Mouse (Mus musculus) retina, postnatal 1 day (tissue): Measurements from ENCODE around the gene Pde4b.

Experiments used
- DNase-seq: peaks from one replicate; pipeline ENCODE4 v3.0.0-alpha.2; 2012

Pde4b gene

GRCm38 (mm10) chr4:102186888-102187287 is 99.5 kb downstream of the Pde4b start:
- no peak for DNase-seq

GRCm38 (mm10) chr4:102197707-102198106 is 110.4 kb downstream of the Pde4b start:
- no peak for DNase-seq

GRCm38 (mm10) chr4:102209773-102210172 is 122.4 kb downstream of the Pde4b start:
- no peak for DNase-seq

- peak; percentile 76 for DNase-seq
These were observed 139.4 kb downstream of the Pde4b start for GRCm38 (mm10) chr4:102226700-102227099.

- DNase-seq, result peak; percentile 72
These were observed 141.7 kb downstream of the Pde4b start for GRCm38 (mm10) chr4:102228953-102229586.

GRCm38 (mm10) chr4:102230898-102231297 is 143.6 kb downstream of the Pde4b start:
- no peak for DNase-seq

GRCm38 (mm10) chr4:102233633-102234032 is 146.3 kb downstream of the Pde4b start:
- no peak for DNase-seq

GRCm38 (mm10) chr4:102235151-102235550 is 147.8 kb downstream of the Pde4b start:
- DNase-seq, result peak; percentile 78

- no peak for DNase-seq
These were observed 151.8 kb downstream of the Pde4b start for GRCm38 (mm10) chr4:102239102-102239501.

- peak; percentile 48 for DNase-seq
These were observed 152.5 kb downstream of the Pde4b start for GRCm38 (mm10) chr4:102239657-102240390.

GRCm38 (mm10) chr4:102240754-102241427 is 153.5 kb downstream of the Pde4b start:
- no peak for DNase-seq

- DNase-seq, result no peak
These were observed 166.7 kb downstream of the Pde4b start for GRCm38 (mm10) chr4:102253994-102254393.

- DNase-seq, result peak; percentile 61
These were observed 167.3 kb downstream of the Pde4b start for GRCm38 (mm10) chr4:102254466-102255294.

GRCm38 (mm10) chr4:102255295-102255670 is 167.9 kb downstream of the Pde4b start:
- DNase-seq, result no peak

- no peak for DNase-seq
These were observed 169.0 kb downstream of the Pde4b start for GRCm38 (mm10) chr4:102256170-102256960.

- DNase-seq, result no peak
These were observed 172.9 kb downstream of the Pde4b start for GRCm38 (mm10) chr4:102260216-102260615.

GRCm38 (mm10) chr4:102272313-102272712 is 185.0 kb downstream of the Pde4b start:
- DNase-seq, result no peak

GRCm38 (mm10) chr4:102272749-102273148 is 185.4 kb downstream of the Pde4b start:
- no peak for DNase-seq

- no peak for DNase-seq
These were observed 188.4 kb downstream of the Pde4b start for GRCm38 (mm10) chr4:102275716-102276115.

- no peak for DNase-seq
These were observed 191.6 kb downstream of the Pde4b start for GRCm38 (mm10) chr4:102278958-102279357.

GRCm38 (mm10) chr4:102287172-102287571 is 199.8 kb downstream of the Pde4b start:
- no peak for DNase-seq
